Mouse (Mus musculus) forebrain, embryonic 14.5 days (tissue): ENCODE data around the gene Zfp277. TPM values are rescaled to one million over a fixed set of nuclear protein-coding genes. Genes with fewer than 3 reads are reported as not detected.
A peak's percentile ranks its signal among the peaks of the same experiment; 100 is the strongest.

Experiments used
- ATAC-seq: fragments of 200-750 bp; cut with Nextera tagmentation; 2 replicates; pipeline ENCODE4 v1.8.0; 2017; ENCODE audit warnings: mild to moderate bottlenecking, moderate library complexity
- DNase-seq: peaks from one replicate; pipeline ENCODE4 v3.0.0-alpha.2; 2015; ENCODE audit warnings: low spot score
- H3K27ac ChIP-seq: fragments of 300-500 bp; sonication (generic); 2 replicates; pipeline ENCODE4 v1.5.1; 2014; ENCODE audit warnings: low read depth, mild to moderate bottlenecking, control low read depth, low read length, moderate library complexity
- H3K27me3 ChIP-seq: fragments of 300-500 bp; sonication (generic); replicated peaks from 2 replicates; pipeline ENCODE4 v1.6.1; 2014; ENCODE audit warnings: low read length, control low read depth, mixed read lengths; ENCODE audit not compliant: control insufficient read depth, insufficient read depth
- H3K36me3 ChIP-seq: fragments of 300-500 bp; sonication (generic); 2 replicates; pipeline ENCODE4 v1.6.1; 2014; ENCODE audit warnings: low read length, control low read depth; ENCODE audit not compliant: control insufficient read depth, insufficient read depth
- H3K4me1 ChIP-seq: fragments of 300-500 bp; sonication (generic); 2 replicates; pipeline ENCODE4 v1.6.1; 2014; ENCODE audit warnings: antibody characterized with exemption, low read length, control low read depth; ENCODE audit not compliant: control insufficient read depth, insufficient read depth
- H3K4me2 ChIP-seq: fragments of 300-500 bp; sonication (generic); 2 replicates; pipeline ENCODE4 v1.6.1; 2014; ENCODE audit warnings: mild to moderate bottlenecking, control low read depth, low read length
- H3K4me3 ChIP-seq: fragments of 300-500 bp; sonication (generic); 2 replicates; pipeline ENCODE4 v1.5.1; 2014; ENCODE audit warnings: low read depth, low read length, control low read depth
- H3K9ac ChIP-seq: fragments of 300-500 bp; sonication (generic); 2 replicates; pipeline ENCODE4 v1.6.1; 2014; ENCODE audit warnings: mild to moderate bottlenecking, low read length, control low read depth, moderate library complexity
- H3K9me3 ChIP-seq: fragments of 300-500 bp; sonication (generic); replicated peaks from 2 replicates; pipeline ENCODE4 v1.6.1; 2016; ENCODE audit warnings: low read length, control low read depth, mixed read lengths; ENCODE audit not compliant: control insufficient read depth
- WGBS: fragments of 180-500 bp; shearing (Covaris S2); extraction: QIAGEN DNeasy Blood & Tissue Kit; methylation state at CpG from one replicate; pipeline ENCODE4 v1.1.7; 2014; 5-methylcytosine and 5-hydroxymethylcytosine counted together
- polyA plus RNA-seq: library from polyadenylated mRNA; unstranded; fragments of >200 nt; fragmentation: Nextera tagmentation; extraction: Ambion mirVana; gene quantifications from 2 replicates; pipeline ENCODE4 v1.2.1, GENCODE M21; 2014

Gene Zfp277
- polyA plus RNA-seq, 1 experiment from 2014 or later = 32.5 TPM

DNA sequence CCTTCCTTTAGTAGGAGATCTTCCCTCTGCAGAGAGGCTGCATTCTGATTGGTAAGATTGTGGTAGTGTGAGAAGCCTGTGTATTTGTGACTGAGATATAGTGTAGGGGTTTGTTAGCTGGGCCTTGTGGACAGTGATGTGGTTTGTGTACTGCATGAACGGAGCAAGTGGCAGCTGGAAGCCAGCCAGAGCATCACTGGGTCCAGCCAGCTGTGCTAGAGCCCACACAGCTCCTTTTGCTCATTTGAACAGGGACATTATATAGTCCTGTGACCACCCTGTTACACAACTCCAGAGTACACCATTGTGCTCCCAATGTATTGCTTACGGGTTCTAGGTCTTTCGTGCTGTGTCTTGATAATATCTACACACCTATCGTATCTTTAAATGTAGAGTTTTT lies 22.5 kb upstream of the Zfp277 start:
- Histone ChIP-seq H3K9me3 (no peaks in the 10 kb centered on the region), H3K4me3 (no peak overlapping the region), H3K4me1 (peaks cover 23% of the 10 kb centered on the region), H3K36me3 (no peaks in the 10 kb centered on the region), H3K27ac (no peak overlapping the region), H3K27me3 (no peaks in the 10 kb centered on the region), H3K9ac (no peak overlapping the region), H3K4me2 (no peak overlapping the region)
- 83% methylated on average over 4 of the region's 4 CpGs for WGBS
- DNase-seq (no peak), ATAC-seq (no peak)

DNA sequence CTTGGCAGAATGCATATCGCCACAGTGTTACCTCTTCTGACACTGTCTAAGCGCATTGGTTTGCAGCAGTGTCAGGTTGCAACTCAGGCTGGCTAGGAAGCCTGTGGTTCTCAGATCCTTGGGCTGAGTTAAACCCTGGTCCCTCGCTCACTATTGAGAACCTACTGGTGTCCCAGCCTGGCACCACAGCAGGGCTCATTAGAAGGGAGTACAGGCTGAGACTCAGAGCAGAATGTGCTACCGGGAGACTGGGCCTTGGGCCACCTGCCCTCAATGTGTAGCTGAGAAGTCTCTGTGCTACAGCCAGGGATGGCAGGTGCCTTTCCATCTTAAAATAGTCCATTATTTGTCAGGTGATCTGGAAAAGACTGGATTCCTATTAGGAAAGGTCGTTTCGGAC lies 18.6 kb upstream of the Zfp277 start:
- no peak overlapping the region for H3K9ac ChIP-seq
- H3K36me3 ChIP-seq = no peaks in the 10 kb centered on the region
- peaks cover 13% of the 10 kb centered on the region for H3K4me1 ChIP-seq
- H3K9me3 ChIP-seq = no peaks in the 10 kb centered on the region
- H3K27ac ChIP-seq = no peak overlapping the region
- no peak overlapping the region for H3K4me3 ChIP-seq
- no peak overlapping the region for H3K4me2 ChIP-seq
- DNase-seq = peak; percentile 20
- ATAC-seq = peak; percentile 42; the same call in 1 of the 2 replicates
- WGBS = 33% methylated on average over 6 of the region's 6 CpGs
- H3K27me3 ChIP-seq = no peaks in the 10 kb centered on the region

DNA sequence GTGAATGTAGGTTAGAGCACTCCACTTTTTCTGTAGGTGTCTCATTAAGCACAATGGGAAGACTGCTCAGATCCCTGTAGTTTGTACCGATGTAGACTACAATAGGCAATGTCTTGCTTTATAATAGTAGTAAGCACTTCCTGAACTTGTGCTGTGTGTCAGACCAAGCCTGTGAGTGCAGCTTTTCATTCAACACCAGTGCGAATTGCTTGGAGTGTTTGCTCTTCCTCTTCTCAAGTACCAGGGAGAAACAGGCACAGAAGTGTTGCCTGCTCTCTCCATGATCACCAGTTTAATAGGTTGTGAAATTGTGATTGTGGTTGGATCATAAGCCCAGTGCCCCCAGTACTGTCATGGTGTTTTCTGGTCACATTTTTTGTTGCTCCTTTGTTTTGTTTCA lies 18.1 kb upstream of the Zfp277 start:
- 55% methylated on average over 2 of the region's 2 CpGs for WGBS
- peaks cover 13% of the 10 kb centered on the region for H3K4me1 ChIP-seq
- H3K9ac ChIP-seq = no peak overlapping the region
- H3K27me3 ChIP-seq = no peaks in the 10 kb centered on the region
- H3K27ac ChIP-seq = no peak overlapping the region
- H3K4me3 ChIP-seq = no peak overlapping the region
- no peak overlapping the region for H3K4me2 ChIP-seq
- no peaks in the 10 kb centered on the region for H3K9me3 ChIP-seq
- DNase-seq = no peak
- ATAC-seq = peak; percentile 18; the same call in 1 of the 2 replicates
- no peaks in the 10 kb centered on the region for H3K36me3 ChIP-seq

DNA sequence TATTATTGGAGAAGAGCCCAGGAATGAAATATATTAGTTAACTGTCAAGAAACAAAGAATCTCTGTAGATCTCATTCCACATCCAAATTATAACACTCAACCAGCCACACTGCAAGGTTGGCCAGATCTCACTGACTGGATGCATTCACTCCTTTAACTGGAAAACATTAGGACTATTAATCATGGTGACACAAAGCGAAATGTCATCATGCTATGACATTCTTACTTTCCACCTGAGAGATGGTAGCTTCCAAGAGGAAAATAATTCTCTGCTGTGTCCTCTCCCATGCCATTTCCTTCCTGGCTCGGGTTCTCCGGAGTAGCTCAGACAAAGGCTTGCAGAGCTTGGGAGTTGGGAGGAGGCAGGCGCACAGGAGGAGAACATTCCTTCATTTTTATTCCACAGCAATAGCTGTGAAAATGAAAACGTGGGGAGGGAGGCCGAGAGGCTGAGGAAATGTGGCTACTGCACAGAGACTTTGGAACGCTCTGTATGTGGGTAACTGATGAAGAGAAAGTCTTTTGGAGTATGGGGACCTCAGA lies 17.1 kb upstream of the Zfp277 start:
- ATAC-seq = no peak
- WGBS = 42% methylated on average over 7 of the region's 7 CpGs
- no peak overlapping the region for H3K9ac ChIP-seq

DNA sequence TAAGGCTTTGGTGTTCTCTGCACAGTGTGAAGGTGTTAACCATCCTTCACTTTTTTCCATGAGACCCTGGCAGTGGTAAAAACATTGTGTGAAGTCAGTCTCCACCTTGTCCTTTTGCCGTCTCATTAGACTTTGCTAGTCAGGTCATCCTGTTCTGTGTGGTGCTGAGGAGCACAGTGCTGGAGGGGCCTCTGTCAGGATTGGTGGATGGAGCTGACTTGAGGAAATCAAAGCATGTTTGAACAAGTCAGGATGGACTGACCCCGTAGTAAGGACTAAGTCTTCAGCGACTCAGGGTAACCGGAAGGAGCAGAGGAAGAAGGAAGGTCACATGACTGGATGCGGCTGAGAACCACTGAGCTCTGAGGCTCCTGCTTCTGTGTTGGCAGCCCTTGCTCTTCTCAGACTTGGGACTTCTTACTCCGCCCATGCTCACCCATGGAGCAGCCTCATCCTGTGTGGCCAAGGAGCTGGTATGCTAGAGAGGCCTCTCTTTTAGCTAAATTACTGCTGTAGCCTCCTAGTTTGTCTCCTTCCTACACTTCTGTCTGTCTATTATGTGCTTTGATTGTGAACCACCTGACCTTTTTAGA lies 14.1 kb upstream of the Zfp277 start:
- Histone ChIP-seq H3K27me3 (no peaks in the 10 kb centered on the region), H3K9ac (no peak overlapping the region), H3K36me3 (no peaks in the 10 kb centered on the region), H3K27ac (no peak overlapping the region), H3K4me1 (peaks cover 12% of the 10 kb centered on the region), H3K4me2 (no peak overlapping the region), H3K4me3 (no peak overlapping the region), H3K9me3 (no peaks in the 10 kb centered on the region)
- DNase-seq (no peak), ATAC-seq (no peak)
- 83% methylated on average over 6 of the region's 6 CpGs for WGBS

More for the DNA sequence above, 17.1 kb upstream of the Zfp277 start:
- peak; percentile 28 for DNase-seq
- H3K27me3 ChIP-seq = no peaks in the 10 kb centered on the region
- H3K27ac ChIP-seq = no peak overlapping the region
- H3K36me3 ChIP-seq = no peaks in the 10 kb centered on the region
- no peak overlapping the region for H3K4me3 ChIP-seq
- H3K4me1 ChIP-seq = peaks cover 13% of the 10 kb centered on the region
- no peak overlapping the region for H3K4me2 ChIP-seq
- no peaks in the 10 kb centered on the region for H3K9me3 ChIP-seq

DNA sequence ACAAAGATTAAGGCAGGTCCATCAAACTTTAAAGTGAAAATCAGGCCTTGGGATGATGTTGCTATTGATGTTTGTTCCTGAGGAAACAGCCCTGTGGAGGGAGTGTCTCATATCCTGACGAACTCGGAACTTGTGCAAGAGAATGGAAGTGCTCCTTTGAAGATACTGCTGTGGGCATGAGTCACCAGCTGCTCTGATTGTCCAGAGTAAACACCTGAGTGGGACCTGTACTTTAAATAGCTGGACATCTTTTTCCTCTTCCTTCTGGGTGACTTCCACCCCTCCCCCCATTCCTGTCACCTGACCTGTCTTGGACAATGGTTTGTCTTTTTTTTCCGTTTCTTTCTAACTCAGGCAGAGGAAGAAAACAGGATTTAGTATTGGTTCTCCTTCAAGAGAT lies 13.3 kb upstream of the Zfp277 start:
- no peak for ATAC-seq
- WGBS = 72% methylated on average over 3 of the region's 3 CpGs
- no peak overlapping the region for H3K4me2 ChIP-seq
- no peak for DNase-seq
- H3K9me3 ChIP-seq = no peaks in the 10 kb centered on the region
- peaks cover 5% of the 10 kb centered on the region; the same call in 1 of the 2 replicates for H3K4me1 ChIP-seq
- no peak overlapping the region for H3K4me3 ChIP-seq
- H3K9ac ChIP-seq = no peak overlapping the region
- H3K27ac ChIP-seq = no peak overlapping the region
- no peaks in the 10 kb centered on the region for H3K27me3 ChIP-seq
- no peaks in the 10 kb centered on the region for H3K36me3 ChIP-seq

DNA sequence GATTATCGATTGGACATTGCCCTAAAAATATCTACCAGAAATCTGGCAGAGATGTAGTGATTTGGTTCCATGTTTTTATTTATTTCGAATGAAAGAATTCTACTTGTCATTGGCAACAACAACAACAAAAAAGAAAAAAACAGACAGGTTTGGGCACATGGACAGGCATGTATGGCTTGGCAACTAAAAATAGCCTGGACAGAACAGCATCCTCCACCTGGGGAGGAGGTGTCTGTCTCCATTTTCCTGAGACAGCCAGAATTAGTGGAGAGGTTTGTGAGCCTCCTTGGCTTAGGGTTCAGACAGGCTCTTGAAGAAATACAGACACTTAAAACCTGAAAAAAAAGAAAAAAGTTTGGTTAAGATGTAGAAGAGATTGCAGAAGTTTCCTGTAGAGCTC lies 10.8 kb upstream of the Zfp277 start:
- Histone ChIP-seq H3K36me3 (no peaks in the 10 kb centered on the region), H3K4me2 (no peak overlapping the region), H3K27ac (no peak overlapping the region), H3K9ac (no peak overlapping the region), H3K9me3 (no peaks in the 10 kb centered on the region; the same call in 1 of the 2 replicates), H3K4me1 (no peaks in the 10 kb centered on the region), H3K27me3 (no peaks in the 10 kb centered on the region), H3K4me3 (no peak overlapping the region)
- ATAC-seq = no peak
- 89% methylated on average over 2 of the region's 2 CpGs for WGBS
- DNase-seq = no peak

DNA sequence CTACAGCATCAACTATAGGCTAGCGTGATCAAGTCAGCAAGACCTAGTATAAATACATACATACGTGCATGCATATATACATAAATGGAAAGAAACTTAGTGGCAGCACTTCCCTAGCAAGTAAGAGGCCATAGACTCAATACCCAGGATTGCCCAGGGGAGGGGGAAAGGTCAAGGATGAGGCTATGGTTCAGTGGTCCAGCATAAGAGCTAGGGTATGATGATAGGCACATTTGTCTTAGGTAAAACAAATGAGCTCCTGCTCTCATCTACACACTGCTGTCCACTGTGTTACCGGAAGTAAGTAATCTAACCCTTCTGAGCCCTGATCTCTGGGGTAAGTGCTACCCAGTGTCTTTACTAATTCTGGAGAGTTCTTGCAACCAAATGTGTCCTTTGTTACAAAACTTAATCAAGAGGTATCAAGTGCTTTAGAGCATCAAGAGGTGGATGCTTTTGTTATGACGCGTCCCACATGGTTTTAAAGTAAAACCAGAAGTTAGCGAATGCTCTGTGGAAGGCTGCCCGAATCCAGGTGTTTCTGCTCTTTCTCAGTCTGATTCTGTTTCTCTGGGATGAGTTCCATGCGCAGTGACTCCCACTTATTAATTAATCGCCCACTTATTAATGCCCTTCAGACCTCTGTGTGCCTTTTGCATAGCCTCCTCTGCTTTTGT lies 3.6 kb upstream of the Zfp277 start:
- H3K4me1 ChIP-seq = peaks cover 10% of the 10 kb centered on the region; the same call in 1 of the 2 replicates
- ATAC-seq (no peak), DNase-seq (no peak)
- H3K36me3 ChIP-seq = no peaks in the 10 kb centered on the region
- H3K9ac ChIP-seq = no peak overlapping the region
- 86% methylated on average over 9 of the region's 9 CpGs for WGBS
- no peak overlapping the region for H3K27ac ChIP-seq
- H3K27me3 ChIP-seq = no peaks in the 10 kb centered on the region
- no peak overlapping the region for H3K4me3 ChIP-seq
- H3K4me2 ChIP-seq = no peak overlapping the region
- H3K9me3 ChIP-seq = no peaks in the 10 kb centered on the region; the same call in 1 of the 2 replicates
